Mouse (Mus musculus) CH12.LX (cell line): ENCODE results near the gene Nrros. TPM values are rescaled to one million over a fixed set of nuclear protein-coding genes. Genes with fewer than 3 reads are reported as not detected.

Experiments
- DNase-seq: peaks from one replicate; pipeline ENCODE4 v3.0.0-alpha.2; 2013; ENCODE audit errors: extremely low read depth
- H3K27ac ChIP-seq: 2 replicates; pipeline ENCODE4 v1.5.1; 2012; ENCODE audit warnings: low read depth, mild to moderate bottlenecking, control low read depth, moderate library complexity; ENCODE audit not compliant: insufficient read depth
- H3K27me3 ChIP-seq: replicated peaks from 2 replicates; pipeline ENCODE3; 2012; ENCODE audit warnings: inconsistent platforms
- H3K36me3 ChIP-seq, 2 experiments: replicated peaks in 1 of 2; 2 replicates each; pipeline versions ENCODE3 to v1.6.1; 2012; ENCODE audit warnings: inconsistent platforms in 1 of 2, low read length in 1 of 2, mild to moderate bottlenecking in 1 of 2, mixed read lengths in 1 of 2, moderate library complexity in 1 of 2; ENCODE audit not compliant: control insufficient read depth in 1 of 2, insufficient read depth in 1 of 2
- H3K4me1 ChIP-seq, 2 experiments: 2 replicates each; pipeline ENCODE4 v1.6.1; 2012; ENCODE audit warnings: inconsistent platforms in 1 of 2, moderate library complexity in 1 of 2; ENCODE audit not compliant: insufficient read depth in 2 of 2, control insufficient read depth in 1 of 2
- H3K4me2 ChIP-seq: 2 replicates; pipeline ENCODE4 v1.6.1; 2012; ENCODE audit warnings: low read depth, mild to moderate bottlenecking, control low read depth; ENCODE audit not compliant: poor library complexity, insufficient read depth, severe bottlenecking
- H3K4me3 ChIP-seq, 3 experiments: fragments of 150-350 bp in 1 of 3; sonication (generic) in 1 of 3; replicated peaks in 1 of 3; 2 replicates each; pipeline versions ENCODE3 to v1.5.1; 2011 to 2012; ENCODE audit warnings: low read depth in 2 of 3, low read length in 2 of 3, mild to moderate bottlenecking in 2 of 3, moderate library complexity in 2 of 3, control low read depth in 1 of 3, improper control_type of control experiment in 1 of 3, inconsistent platforms in 1 of 3, mixed read lengths in 1 of 3; ENCODE audit not compliant: poor library complexity in 1 of 3
- H3K79me2 ChIP-seq: replicated peaks from 2 replicates; pipeline ENCODE4 v1.6.1; 2012; ENCODE audit warnings: mild to moderate bottlenecking, moderate library complexity; ENCODE audit not compliant: control insufficient read depth, poor library complexity, insufficient read depth, severe bottlenecking; ENCODE audit errors: extremely low read depth
- H3K9ac ChIP-seq: 2 replicates; pipeline ENCODE4 v1.6.1; 2012; ENCODE audit warnings: low read depth, mild to moderate bottlenecking, control low read depth, moderate library complexity; ENCODE audit not compliant: insufficient read depth
- H3K9me3 ChIP-seq: replicated peaks from 2 replicates; pipeline ENCODE3; 2012; ENCODE audit warnings: low read length, inconsistent platforms, mixed read lengths
- CHD1 ChIP-seq: IDR thresholded peaks from 2 replicates; pipeline ENCODE4 v1.6.1; 2012; ENCODE audit warnings: low read depth, low read length, improper control_type of control experiment, inconsistent platforms
- CHD2 ChIP-seq: IDR thresholded peaks from 2 replicates; pipeline ENCODE4 v1.6.1; 2011; ENCODE audit warnings: low read length, improper control_type of control experiment
- CTCF ChIP-seq, 2 experiments: IDR thresholded peaks in 1 of 2; conservative IDR thresholded peaks in 1 of 2; 2 replicates each; pipeline ENCODE4 v1.5.1; 2011 to 2012; ENCODE audit warnings: low read depth in 2 of 2, low read length in 2 of 2, improper control_type of control experiment in 1 of 2, inconsistent platforms in 1 of 2, mild to moderate bottlenecking in 1 of 2, moderate library complexity in 1 of 2
- E2F4 ChIP-seq: IDR thresholded peaks from 2 replicates; pipeline ENCODE4 v1.6.1; 2011; ENCODE audit warnings: low read depth, low read length, improper control_type of control experiment; ENCODE audit not compliant: insufficient replicate concordance
- ELF1 ChIP-seq: IDR thresholded peaks from 2 replicates; pipeline ENCODE4 v1.6.1; 2014; ENCODE audit warnings: low read depth, mild to moderate bottlenecking, inconsistent platforms, low read length, improper control_type of control experiment
- EP300 ChIP-seq: IDR thresholded peaks from 2 replicates; pipeline ENCODE4 v1.6.1; 2011; ENCODE audit warnings: low read length, improper control_type of control experiment
- HCFC1 ChIP-seq: IDR thresholded peaks from 2 replicates; pipeline ENCODE4 v1.6.1; 2012; ENCODE audit warnings: low read depth, mild to moderate bottlenecking, inconsistent platforms, low read length, improper control_type of control experiment
- MAFK ChIP-seq: IDR thresholded peaks from 2 replicates; pipeline ENCODE4 v1.6.1; 2011; ENCODE audit warnings: low read length, improper control_type of control experiment; ENCODE audit not compliant: insufficient replicate concordance
- MAX ChIP-seq: IDR thresholded peaks from 2 replicates; pipeline ENCODE4 v1.6.1; 2011; ENCODE audit warnings: low read length, improper control_type of control experiment
- MAZ ChIP-seq: IDR thresholded peaks from 2 replicates; pipeline ENCODE4 v1.6.1; 2012; ENCODE audit warnings: low read depth, mild to moderate bottlenecking, inconsistent platforms, low read length, improper control_type of control experiment, moderate library complexity
- MEF2A ChIP-seq: IDR thresholded peaks from 2 replicates; pipeline ENCODE4 v1.6.1; 2014; ENCODE audit warnings: low read depth, mild to moderate bottlenecking, inconsistent platforms, low read length, improper control_type of control experiment, borderline replicate concordance
- MYC ChIP-seq: IDR thresholded peaks from 2 replicates; pipeline ENCODE4 v1.6.1; 2011; ENCODE audit warnings: low read depth, mild to moderate bottlenecking, improper control_type of control experiment, low read length
- NELFE ChIP-seq: IDR thresholded peaks from 2 replicates; pipeline ENCODE4 v1.6.1; 2011; ENCODE audit warnings: low read depth, low read length, improper control_type of control experiment
- NRF1 ChIP-seq: IDR thresholded peaks from 2 replicates; pipeline ENCODE4 v1.6.1; 2014; ENCODE audit warnings: low read depth, mild to moderate bottlenecking, inconsistent platforms, low read length, improper control_type of control experiment, moderate library complexity
- PAX5 ChIP-seq: IDR thresholded peaks from 2 replicates; pipeline ENCODE4 v1.6.1; 2012; ENCODE audit warnings: low read length, inconsistent platforms, mixed read lengths
- POLR2A ChIP-seq: IDR thresholded peaks from 2 replicates; pipeline ENCODE4 v1.6.1; 2011; ENCODE audit warnings: low read depth, mild to moderate bottlenecking, improper control_type of control experiment, low read length
- POLR2AphosphoS2 ChIP-seq: IDR thresholded peaks from 2 replicates; pipeline ENCODE4 v1.6.1; 2011; ENCODE audit warnings: low read depth, low read length, improper control_type of control experiment
- SIN3A ChIP-seq: IDR thresholded peaks from 2 replicates; pipeline ENCODE4 v1.6.1; 2012; ENCODE audit warnings: low read length, improper control_type of control experiment, inconsistent platforms
- SMC3 ChIP-seq: IDR thresholded peaks from 2 replicates; pipeline ENCODE4 v1.6.1; 2011; ENCODE audit warnings: low read depth, low read length, improper control_type of control experiment
- TCF12 ChIP-seq: IDR thresholded peaks from 2 replicates; pipeline ENCODE4 v1.6.1; 2014; ENCODE audit warnings: low read depth, mild to moderate bottlenecking, inconsistent platforms, low read length, improper control_type of control experiment
- USF1 ChIP-seq: IDR thresholded peaks from 2 replicates; pipeline ENCODE4 v1.6.1; 2014; ENCODE audit warnings: low read depth, mild to moderate bottlenecking, inconsistent platforms, low read length, improper control_type of control experiment
- USF2 ChIP-seq: conservative IDR thresholded peaks from 2 replicates; pipeline ENCODE4 v1.6.1; 2011; ENCODE audit warnings: low read depth, low read length, improper control_type of control experiment
- ZC3H11A ChIP-seq: IDR thresholded peaks from 2 replicates; pipeline ENCODE4 v1.6.1; 2012; ENCODE audit warnings: low read depth, mild to moderate bottlenecking, inconsistent platforms, low read length, improper control_type of control experiment
- ZMIZ1 ChIP-seq: IDR thresholded peaks from 2 replicates; pipeline ENCODE4 v1.6.1; 2012; ENCODE audit warnings: low read depth, mild to moderate bottlenecking, inconsistent platforms, low read length, improper control_type of control experiment
- ZNF384 ChIP-seq: IDR thresholded peaks from 2 replicates; pipeline ENCODE4 v1.6.1; 2012; ENCODE audit warnings: low read depth, low read length, improper control_type of control experiment, inconsistent platforms
- dilution Hi-C: fragments of 300-500 bp; cut with MboI; formaldehyde crosslinking; loops from 2 replicates; pipeline ENCODE4 v1.14.3; 2020; ENCODE audit warnings: low sequenced_read_pairs; ENCODE audit not compliant: extremely low pct_unique_long_range_greater_than_20kb, extremely low pct_ligation_motif_present
- in situ Hi-C: fragments of 300-500 bp; cut with MboI; formaldehyde crosslinking; loops from 3 replicates; pipeline ENCODE4 v1.14.3; 2019; ENCODE audit warnings: low sequenced_read_pairs, low pct_ligation_motif_present, low pct_unique_long_range_greater_than_20kb, mixed read lengths
- polyA plus RNA-seq: library from polyadenylated mRNA; unstranded; fragments of >175 nt; gene quantifications from 2 replicates; pipeline ENCODE4 v1.2.1, GENCODE M21; 2012; ENCODE audit warnings: low read depth; ENCODE audit not compliant: insufficient read length
- total RNA-seq, 2 experiments: library from RNA; depleted of rRNA; stranded (reverse); fragments of 300-350 nt in 1 of 2; fragments of >200 nt in 1 of 2; gene quantifications; 2 replicates each; pipeline ENCODE4 v1.2.3; 2012 to 2014

Gene Nrros
- total and polyA plus RNA-seq, 3 experiments, result 49.6 to 71.0 (median 64.3) TPM

DNA sequence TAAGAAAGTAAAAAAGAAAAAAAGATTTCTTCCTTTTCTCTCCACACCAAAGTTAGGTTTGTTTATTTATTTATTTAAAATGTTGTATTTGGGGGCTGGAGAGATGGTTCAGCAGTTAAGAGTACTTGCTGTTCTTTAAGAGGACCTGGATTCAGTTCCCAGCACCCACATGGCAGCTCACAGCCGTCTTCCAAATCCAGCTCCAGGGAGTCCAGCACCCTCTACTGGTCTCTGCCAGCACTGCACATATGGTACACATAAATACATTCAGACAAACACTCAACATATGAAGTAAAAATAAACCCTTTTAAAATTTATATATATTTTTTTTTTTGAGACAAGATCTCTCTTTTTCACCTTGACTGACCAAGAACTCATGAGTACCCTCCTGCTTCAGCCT is 59.7 kb downstream of the Nrros start:
- H3K4me3 ChIP-seq, result no peak overlapping the region
- no peak overlapping the region for H3K27ac ChIP-seq
- no peak for DNase-seq
- H3K36me3 ChIP-seq, result peaks cover 22 to 75% of the 10 kb centered on the region in 2 experiments
- H3K79me2 ChIP-seq, result no peaks in the 10 kb centered on the region
- in situ Hi-C loops, result loop anchor here (10.0 kb wide), 1 partner anchor 359 kb away; no protein-coding TSS in a partner anchor
- no peaks in the 10 kb centered on the region for H3K9me3 ChIP-seq
- dilution Hi-C loops, result no loop called here
- no peaks in the 10 kb centered on the region for H3K27me3 ChIP-seq
- no peak overlapping the region for H3K4me2 ChIP-seq
- peaks cover 0 to 10% of the 10 kb centered on the region in 2 experiments; a peak in 2 of 4 replicates for H3K4me1 ChIP-seq
- H3K9ac ChIP-seq, result no peak overlapping the region
- TF ChIP-seq MYC (no peak), MAZ (no peak), CTCF (conservative IDR thresholded peaks at IDR 0.05 in 1 of 2, IDR thresholded peaks at IDR 0.05 in 1 of 2; ENCODE audit: low read depth in 2 of 2, low read length in 2 of 2) (peak in 1 of 2 experiments; percentile 40; a peak in 2 of 4 replicates), NRF1 (no peak), PAX5 (no peak), POLR2AphosphoS2 (no peak)

DNA sequence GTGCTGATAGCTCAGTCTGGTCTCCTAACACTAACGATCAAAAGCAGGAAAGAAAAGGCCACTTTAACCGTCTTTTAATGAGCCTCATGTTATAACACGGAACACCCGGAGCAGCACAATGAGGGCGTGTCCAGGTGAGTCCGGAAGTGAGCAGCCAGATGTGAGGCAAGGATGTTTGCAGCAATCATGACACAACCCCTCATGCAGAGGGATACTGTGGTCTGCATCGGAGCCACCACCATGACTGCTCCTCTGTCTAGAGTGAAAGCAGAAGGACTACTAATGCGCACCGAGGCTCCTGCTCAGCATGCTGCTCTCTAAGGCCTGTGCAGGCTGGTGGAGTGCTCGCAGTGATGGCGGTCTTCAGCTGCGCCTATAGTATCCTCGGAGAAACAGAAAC is 63.1 kb downstream of the Nrros start:
- H3K4me2 ChIP-seq, result no peak overlapping the region
- H3K36me3 ChIP-seq, result peaks cover 19 to 52% of the 10 kb centered on the region in 2 experiments
- H3K79me2 ChIP-seq, result no peaks in the 10 kb centered on the region
- TF ChIP-seq ZC3H11A (no peak), CHD1 (no peak), USF2 (no peak), POLR2A (no peak), CHD2 (no peak), SMC3 (no peak), MAZ (no peak), EP300 (no peak)
- dilution Hi-C loops, result no loop called here
- no peaks in the 10 kb centered on the region for H3K9me3 ChIP-seq
- no peak for DNase-seq
- no peaks in the 10 kb centered on the region for H3K27me3 ChIP-seq
- peaks cover 2 to 15% of the 10 kb centered on the region in 2 experiments; a peak in 3 of 4 replicates for H3K4me1 ChIP-seq
- H3K27ac ChIP-seq, result no peak overlapping the region
- no peak overlapping the region for H3K9ac ChIP-seq
- H3K4me3 ChIP-seq, result no peak overlapping the region
- in situ Hi-C loops, result loop anchor here (10.0 kb wide), 1 partner anchor 363 kb away; no protein-coding TSS in a partner anchor

DNA sequence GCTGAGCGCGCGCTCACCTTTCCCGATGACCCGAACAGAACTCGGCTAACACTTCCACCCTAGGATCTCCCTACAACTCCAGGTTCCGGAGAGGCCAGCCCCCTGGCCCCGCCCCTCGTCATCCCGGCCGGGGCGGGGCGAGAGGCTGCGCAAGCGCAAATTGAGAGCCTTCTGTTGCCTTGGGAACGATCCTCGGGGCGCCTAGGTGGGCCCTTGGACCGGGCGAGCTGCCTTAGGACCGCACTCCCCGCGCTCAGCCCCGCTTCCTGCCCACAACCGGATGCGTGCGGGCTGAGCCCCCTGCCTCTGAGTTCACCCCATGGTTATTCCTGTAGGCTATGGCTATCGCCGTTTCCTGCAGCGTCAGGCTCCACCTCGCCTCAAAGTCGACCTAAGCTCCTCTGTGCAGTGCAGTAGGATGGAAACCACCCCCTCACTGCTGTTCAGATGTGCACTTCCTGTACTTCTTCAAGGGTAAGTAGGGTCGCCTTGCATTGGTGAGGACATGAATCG is 65.7 kb downstream of the Nrros start, which contains the start of the genes Pigx and Cep19:
Gene Pigx, minus strand, starts transcription at position 103 of the 513 bp plus-strand sequence.
Gene Cep19, plus strand, starts transcription at position 163 of the 513 bp plus-strand sequence.
- no peaks in the 10 kb centered on the region for H3K27me3 ChIP-seq
- H3K9me3 ChIP-seq, result peaks cover 1% of the 10 kb centered on the region
- H3K79me2 ChIP-seq, result no peaks in the 10 kb centered on the region
- H3K4me3 ChIP-seq, result peak within 1 kb of the TSS; percentile 77 to 99 (median 89)
- in situ Hi-C loops (loop anchor here (10.0 kb wide), 1 partner anchor 365 kb away; no protein-coding TSS in a partner anchor), dilution Hi-C loops (no loop called here)
- peaks cover 8 to 35% of the 10 kb centered on the region in 2 experiments for H3K36me3 ChIP-seq
- H3K9ac ChIP-seq, result peak within 1 kb of the TSS; percentile 71
- H3K4me2 ChIP-seq, result peak within 1 kb of the TSS; percentile 58
- 0 out of 2 replicates have a peak within 1 kb of the TSS, but pooled peaks have one; percentile 1 for H3K27ac ChIP-seq
- H3K4me1 ChIP-seq, result peaks cover 2 to 15% of the 10 kb centered on the region in 2 experiments; a peak in 3 of 4 replicates
- peak; percentile 90 for DNase-seq
- TF ChIP-seq POLR2A, result peak; percentile 85
- TF ChIP-seq USF2, result no peak
- TF ChIP-seq EP300, result no peak
- TF ChIP-seq TCF12, result 0 out of 2 replicates have a peak, but pooled peaks have one; percentile 63
- no peak for TF ChIP-seq PAX5
- no peak for TF ChIP-seq USF1
- peak; percentile 75; the same call in 1 of the 2 replicates for TF ChIP-seq MAZ
- no peak for TF ChIP-seq MAX
- no peak for TF ChIP-seq SMC3
- peak; percentile 79 for TF ChIP-seq NELFE
- TF ChIP-seq ZMIZ1, result peak; percentile 32; the same call in 1 of the 2 replicates
- no peak for TF ChIP-seq E2F4
- 0 out of 2 replicates have a peak, but pooled peaks have one; percentile 35 for TF ChIP-seq MEF2A
- no peak for TF ChIP-seq MAFK
- peak; percentile 58 for TF ChIP-seq ELF1
- no peak for TF ChIP-seq ZNF384
- TF ChIP-seq MYC, result no peak
- peak; percentile 47 for TF ChIP-seq HCFC1
- peak; percentile 87 for TF ChIP-seq SIN3A
